Mouse (Mus musculus) heart, embryonic 14.5 days (tissue): Measurements from ENCODE around the gene Phyhd1. TPM values are rescaled to one million over a fixed set of nuclear protein-coding genes. Genes with fewer than 3 reads are reported as not detected.

ENCODE experiments used
- ATAC-seq: fragments of 200-750 bp; cut with Nextera tagmentation; 2 replicates; pipeline ENCODE4 v1.8.0; 2017; ENCODE audit warnings: low read depth, moderate TSS enrichment; ENCODE audit not compliant: insufficient number of reproducible peaks, insufficient read depth, low FRiP score
- H3K27ac ChIP-seq, 2 experiments: fragments of 200-500 bp in 1 of 2; fragments of 300-500 bp in 1 of 2; sonication (generic) in 1 of 2; replicated peaks in 1 of 2; 2 replicates each; pipeline ENCODE4 v1.5.1; 2012 to 2014; ENCODE audit warnings: low read depth in 2 of 2, low read length in 2 of 2, control low read depth in 1 of 2, mild to moderate bottlenecking in 1 of 2, mixed read lengths in 1 of 2; ENCODE audit not compliant: control insufficient read depth in 1 of 2, insufficient read depth in 1 of 2
- H3K27me3 ChIP-seq: fragments of 300-500 bp; sonication (generic); 2 replicates; pipeline ENCODE4 v1.6.1; 2014; ENCODE audit warnings: mild to moderate bottlenecking, low read length, control low read depth; ENCODE audit not compliant: control insufficient read depth, insufficient read depth
- H3K36me3 ChIP-seq: fragments of 300-500 bp; sonication (generic); 2 replicates; pipeline ENCODE4 v1.6.1; 2014; ENCODE audit warnings: mild to moderate bottlenecking, control low read depth, low read length, mixed read lengths; ENCODE audit not compliant: control insufficient read depth, insufficient read depth
- H3K4me1 ChIP-seq, 2 experiments: fragments of 200-500 bp in 1 of 2; fragments of 300-500 bp in 1 of 2; sonication (generic) in 1 of 2; 2 replicates each; pipeline ENCODE4 v1.6.1; 2012 to 2014; ENCODE audit warnings: low read length in 2 of 2, control low read depth in 1 of 2, mixed read lengths in 1 of 2; ENCODE audit not compliant: control insufficient read depth in 2 of 2, insufficient read depth in 2 of 2
- H3K4me2 ChIP-seq: fragments of 300-500 bp; sonication (generic); 2 replicates; pipeline ENCODE4 v1.6.1; 2014; ENCODE audit warnings: mild to moderate bottlenecking, low read length
- H3K4me3 ChIP-seq, 2 experiments: fragments of 200-500 bp in 1 of 2; fragments of 300-500 bp in 1 of 2; sonication (generic) in 1 of 2; 2 replicates each; pipeline ENCODE4 v1.5.1; 2012 to 2014; ENCODE audit warnings: low read length in 2 of 2, mild to moderate bottlenecking in 2 of 2, control low read depth in 1 of 2, low read depth in 1 of 2, moderate library complexity in 1 of 2; ENCODE audit not compliant: control insufficient read depth in 1 of 2, insufficient read depth in 1 of 2
- H3K9ac ChIP-seq: fragments of 300-500 bp; sonication (generic); 2 replicates; pipeline ENCODE4 v1.6.1; 2014; ENCODE audit warnings: mild to moderate bottlenecking, low read length
- H3K9me3 ChIP-seq: fragments of 300-500 bp; sonication (generic); 2 replicates; pipeline ENCODE4 v1.6.1; 2016; ENCODE audit warnings: low read length, control low read depth; ENCODE audit not compliant: control insufficient read depth
- WGBS: fragments of 180-500 bp; shearing (Covaris S2); extraction: QIAGEN DNeasy Blood & Tissue Kit; methylation state at CpG from one replicate; pipeline ENCODE4 v1.1.7; 2014; 5-methylcytosine and 5-hydroxymethylcytosine counted together
- polyA plus RNA-seq: library from polyadenylated mRNA; unstranded; fragments of >200 nt; fragmentation: Nextera tagmentation; extraction: Ambion mirVana; gene quantifications from 2 replicates; pipeline ENCODE4 v1.2.1, GENCODE M21; 2014

The Phyhd1 gene
- polyA plus RNA-seq, 1 experiment from 2014 or later, result 10.8 TPM

DNA sequence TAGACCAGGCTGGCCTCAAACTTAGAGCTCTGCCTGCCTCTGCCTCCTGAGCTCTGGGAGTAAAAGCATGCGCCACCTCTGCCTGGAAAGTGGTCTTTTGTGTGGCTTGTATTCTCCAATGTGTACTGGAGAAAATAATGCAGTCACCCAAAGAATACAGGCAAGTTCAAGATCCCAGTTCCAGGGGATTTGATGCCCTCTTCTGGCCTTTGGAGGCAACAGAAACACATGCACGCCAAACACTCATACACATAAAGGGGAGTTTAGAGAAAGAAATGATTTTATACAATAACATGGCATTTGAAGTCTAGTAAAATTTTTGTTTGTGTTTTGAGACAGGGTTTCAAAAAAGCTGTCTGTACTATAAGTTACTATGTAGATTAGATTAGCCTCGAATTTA, 33.5 kb downstream of the Phyhd1 start:
- no peaks in the 10 kb centered on the region for H3K4me1 ChIP-seq
- peaks cover 78% of the 10 kb centered on the region for H3K36me3 ChIP-seq
- no peak for ATAC-seq
- no peaks in the 10 kb centered on the region for H3K9me3 ChIP-seq
- H3K4me2 ChIP-seq, result no peak overlapping the region
- no peak overlapping the region for H3K27ac ChIP-seq
- H3K27me3 ChIP-seq, result no peaks in the 10 kb centered on the region
- H3K9ac ChIP-seq, result no peak overlapping the region
- 69% methylated on average over 3 of the region's 3 CpGs for WGBS
- H3K4me3 ChIP-seq, result no peak overlapping the region

DNA sequence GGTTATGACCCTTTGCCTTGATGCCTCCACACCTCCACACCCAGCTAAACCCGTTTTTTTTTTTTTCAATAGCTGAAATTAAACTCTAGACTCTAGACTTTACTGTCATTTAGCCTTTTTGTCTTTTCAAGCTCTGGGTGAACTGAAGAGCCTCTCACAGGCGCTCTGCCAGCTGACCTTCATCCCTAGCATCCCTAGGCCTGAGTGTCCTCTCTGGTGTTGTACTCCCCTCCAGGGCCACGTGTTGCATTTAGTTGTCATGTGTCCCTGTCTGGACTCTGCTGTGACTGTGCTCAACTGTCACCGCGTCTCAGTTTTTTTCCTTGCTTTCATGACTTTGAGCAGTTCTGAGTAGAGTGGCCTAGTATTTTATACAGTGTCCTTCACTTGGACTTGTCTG, 34.0 kb downstream of the Phyhd1 start:
- Histone ChIP-seq H3K36me3 (peaks cover 83% of the 10 kb centered on the region), H3K4me2 (no peak overlapping the region), H3K9me3 (no peaks in the 10 kb centered on the region), H3K27me3 (no peaks in the 10 kb centered on the region), H3K27ac (no peak overlapping the region), H3K9ac (no peak overlapping the region), H3K4me1 (no peaks in the 10 kb centered on the region), H3K4me3 (no peak overlapping the region)
- 86% methylated on average over 5 of the region's 5 CpGs for WGBS
- ATAC-seq, result no peak

DNA sequence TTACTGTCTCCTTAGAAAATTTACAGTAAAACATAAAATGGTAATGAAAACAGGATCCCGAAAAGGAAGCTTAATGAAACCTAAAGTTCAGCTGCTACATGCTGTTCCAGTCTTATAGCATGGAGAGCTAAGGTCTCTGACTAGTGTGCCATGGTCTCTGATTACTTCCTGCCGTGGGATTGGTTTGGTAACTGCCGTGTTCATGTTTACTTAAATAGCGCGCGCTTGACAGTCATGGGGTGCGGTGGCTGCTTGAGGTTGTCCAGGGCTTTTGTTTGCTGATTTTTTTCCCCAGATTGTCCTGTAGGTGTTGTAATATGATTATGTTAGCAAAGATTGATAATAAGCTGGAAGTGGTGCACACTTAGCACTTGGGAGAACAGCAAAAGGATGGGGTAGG, 40.1 kb downstream of the Phyhd1 start:
- Histone ChIP-seq H3K9me3 (no peaks in the 10 kb centered on the region), H3K9ac (no peak overlapping the region), H3K4me2 (no peak overlapping the region), H3K27me3 (no peaks in the 10 kb centered on the region), H3K36me3 (peaks cover 100% of the 10 kb centered on the region), H3K4me3 (no peak overlapping the region), H3K4me1 (no peaks in the 10 kb centered on the region), H3K27ac (no peak overlapping the region)
- no peak for ATAC-seq
- 93% methylated on average over 7 of the region's 7 CpGs for WGBS

DNA sequence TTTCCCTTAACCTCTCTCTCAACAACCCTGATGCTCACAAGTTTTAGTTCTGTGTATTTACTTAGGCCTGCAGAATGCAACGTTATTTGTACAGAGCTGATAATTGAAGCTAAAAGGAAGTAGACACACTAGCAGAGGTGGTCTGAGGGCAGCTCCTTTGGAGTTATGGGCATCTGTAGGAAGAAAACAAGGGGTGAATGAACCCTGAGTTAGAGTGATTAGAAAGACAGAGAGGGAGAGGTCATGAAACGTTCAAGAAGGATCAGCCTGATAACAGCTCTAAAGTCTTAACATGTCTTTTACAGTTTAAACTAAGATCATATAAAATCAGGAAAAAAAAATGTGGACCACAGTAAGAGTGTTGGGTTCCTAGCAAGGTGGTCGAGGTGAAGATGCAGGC, 43.3 kb downstream of the Phyhd1 start:
- WGBS, result 86% methylated on average over 3 of the region's 3 CpGs
- H3K9ac ChIP-seq, result no peak overlapping the region
- no peaks in the 10 kb centered on the region for H3K9me3 ChIP-seq
- H3K4me1 ChIP-seq, result no peaks in the 10 kb centered on the region
- no peak overlapping the region for H3K27ac ChIP-seq
- no peak overlapping the region for H3K4me3 ChIP-seq
- H3K36me3 ChIP-seq, result peaks cover 97% of the 10 kb centered on the region
- H3K27me3 ChIP-seq, result no peaks in the 10 kb centered on the region
- no peak overlapping the region for H3K4me2 ChIP-seq
- ATAC-seq, result no peak

DNA sequence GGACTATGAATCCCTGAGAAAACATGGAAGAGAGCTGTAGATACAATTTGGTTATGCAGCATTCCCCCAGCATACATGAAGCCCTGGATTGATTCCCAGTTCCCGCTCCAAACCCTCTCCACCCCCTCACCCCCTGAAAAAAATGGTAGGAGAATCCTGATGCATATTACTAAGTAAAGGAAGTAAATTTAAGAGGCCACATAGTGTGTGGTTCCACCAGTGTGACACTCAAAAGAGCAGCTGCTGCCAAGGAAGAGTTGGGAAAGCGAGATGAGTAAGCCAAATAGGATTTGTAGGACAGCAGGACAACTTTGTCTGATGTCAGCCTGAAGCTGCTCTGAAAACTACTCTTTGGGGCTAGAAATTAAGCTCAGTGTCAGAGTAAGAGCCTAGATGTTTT, 45.5 kb downstream of the Phyhd1 start:
- H3K4me1 ChIP-seq, result no peaks in the 10 kb centered on the region
- ATAC-seq, result no peak
- H3K4me3 ChIP-seq, result no peak overlapping the region
- no peak overlapping the region for H3K9ac ChIP-seq
- no peaks in the 10 kb centered on the region for H3K27me3 ChIP-seq
- no peak overlapping the region for H3K4me2 ChIP-seq
- 91% methylated on average over 2 of the region's 2 CpGs for WGBS
- H3K36me3 ChIP-seq, result peaks cover 97% of the 10 kb centered on the region
- no peak overlapping the region for H3K27ac ChIP-seq
- H3K9me3 ChIP-seq, result no peaks in the 10 kb centered on the region

DNA sequence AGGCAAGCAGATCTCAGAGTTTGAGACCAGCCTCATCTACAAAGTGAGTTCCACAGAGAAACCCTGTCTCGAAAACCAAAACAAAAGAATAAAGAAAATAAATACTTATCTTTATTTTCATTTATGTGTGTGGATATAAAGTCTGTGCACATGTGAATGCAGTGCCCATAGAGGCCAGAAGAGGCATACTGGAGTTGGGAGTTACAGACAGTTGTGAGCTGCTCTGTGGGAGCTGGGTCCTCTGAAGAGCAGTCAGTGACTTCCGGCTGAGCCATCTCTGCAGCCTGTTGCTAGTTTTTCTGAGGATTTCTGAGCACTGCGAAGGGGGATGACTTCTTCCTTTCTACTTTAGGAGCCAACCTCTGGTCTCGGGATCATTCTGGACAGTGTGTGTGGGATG, 50.1 kb downstream of the Phyhd1 start:
- H3K9ac ChIP-seq, result no peak overlapping the region
- no peak overlapping the region for H3K27ac ChIP-seq
- H3K36me3 ChIP-seq, result peaks cover 93% of the 10 kb centered on the region
- no peaks in the 10 kb centered on the region for H3K27me3 ChIP-seq
- ATAC-seq, result no peak
- H3K9me3 ChIP-seq, result no peaks in the 10 kb centered on the region
- 91% methylated on average over 4 of the region's 4 CpGs for WGBS
- no peaks in the 10 kb centered on the region for H3K4me1 ChIP-seq
- H3K4me3 ChIP-seq, result no peak overlapping the region
- no peak overlapping the region for H3K4me2 ChIP-seq

DNA sequence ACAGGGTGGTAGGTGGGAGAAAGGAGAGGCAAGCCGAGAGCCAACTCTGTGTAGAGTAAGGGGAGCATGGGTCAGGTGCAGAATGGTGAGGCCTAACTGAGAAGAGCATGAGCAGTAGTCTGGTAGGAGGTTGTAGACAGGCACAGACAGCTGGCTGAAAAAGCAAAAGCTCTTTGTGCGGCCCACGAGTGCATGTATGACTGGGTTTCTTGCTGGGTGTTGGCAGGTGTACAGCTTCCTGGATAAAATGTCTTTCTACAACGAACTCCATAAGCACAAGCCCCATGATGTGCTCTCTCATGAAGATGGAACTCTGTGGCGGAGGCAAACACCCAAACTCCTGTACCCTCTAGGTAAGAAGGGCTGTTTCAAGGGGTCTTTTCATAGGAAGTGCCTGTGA, 51.0 kb downstream of the Phyhd1 start:
- H3K4me1 ChIP-seq, result no peaks in the 10 kb centered on the region
- no peak for ATAC-seq
- no peak overlapping the region for H3K27ac ChIP-seq
- H3K9ac ChIP-seq, result no peak overlapping the region
- peaks cover 96% of the 10 kb centered on the region for H3K36me3 ChIP-seq
- 90% methylated on average over 5 of the region's 5 CpGs for whole genome bisulfite sequencing
- H3K4me2 ChIP-seq, result no peak overlapping the region
- no peaks in the 10 kb centered on the region for H3K27me3 ChIP-seq
- H3K9me3 ChIP-seq, result no peaks in the 10 kb centered on the region
- H3K4me3 ChIP-seq, result no peak overlapping the region

DNA sequence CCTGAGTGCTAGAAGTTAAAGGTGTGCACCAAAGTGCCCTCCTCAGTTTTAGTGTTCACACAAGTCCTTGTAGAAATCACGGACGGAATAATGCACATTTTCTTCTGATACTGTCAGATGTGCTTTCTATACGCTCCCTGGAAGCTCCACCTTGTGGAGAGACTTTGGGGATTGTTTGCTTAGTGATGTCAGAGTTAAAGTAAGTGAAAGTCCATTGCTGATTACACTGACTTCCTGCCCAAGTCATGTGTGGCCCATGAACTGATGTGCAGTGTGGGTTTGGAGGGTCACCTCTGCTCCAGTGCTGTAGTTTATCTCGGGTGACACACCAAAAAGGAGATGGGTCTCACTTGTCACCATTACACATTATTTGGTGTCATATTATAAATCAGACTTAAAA, 53.3 kb downstream of the Phyhd1 start:
- H3K4me3 ChIP-seq, result no peak overlapping the region
- ATAC-seq, result no peak
- no peak overlapping the region for H3K4me2 ChIP-seq
- no peak overlapping the region for H3K9ac ChIP-seq
- no peaks in the 10 kb centered on the region for H3K9me3 ChIP-seq
- H3K36me3 ChIP-seq, result peaks cover 96% of the 10 kb centered on the region
- H3K4me1 ChIP-seq, result no peaks in the 10 kb centered on the region
- no peaks in the 10 kb centered on the region for H3K27me3 ChIP-seq
- WGBS, result 72% methylated on average over 4 of the region's 4 CpGs
- no peak overlapping the region for H3K27ac ChIP-seq
